Mouse (Mus musculus) v-Abl transformed pro-B cells (cell line): ENCODE results near the gene Megf8.

Experiments
- in situ Hi-C, 2 experiments: fragments of 400-800 bp; cut with MboI; formaldehyde crosslinking; loops; one replicate each; pipeline ENCODE4 v1.15.1; 2025; ENCODE audit not compliant: unreplicated experiment in 2 of 2

Gene Megf8

DNA sequence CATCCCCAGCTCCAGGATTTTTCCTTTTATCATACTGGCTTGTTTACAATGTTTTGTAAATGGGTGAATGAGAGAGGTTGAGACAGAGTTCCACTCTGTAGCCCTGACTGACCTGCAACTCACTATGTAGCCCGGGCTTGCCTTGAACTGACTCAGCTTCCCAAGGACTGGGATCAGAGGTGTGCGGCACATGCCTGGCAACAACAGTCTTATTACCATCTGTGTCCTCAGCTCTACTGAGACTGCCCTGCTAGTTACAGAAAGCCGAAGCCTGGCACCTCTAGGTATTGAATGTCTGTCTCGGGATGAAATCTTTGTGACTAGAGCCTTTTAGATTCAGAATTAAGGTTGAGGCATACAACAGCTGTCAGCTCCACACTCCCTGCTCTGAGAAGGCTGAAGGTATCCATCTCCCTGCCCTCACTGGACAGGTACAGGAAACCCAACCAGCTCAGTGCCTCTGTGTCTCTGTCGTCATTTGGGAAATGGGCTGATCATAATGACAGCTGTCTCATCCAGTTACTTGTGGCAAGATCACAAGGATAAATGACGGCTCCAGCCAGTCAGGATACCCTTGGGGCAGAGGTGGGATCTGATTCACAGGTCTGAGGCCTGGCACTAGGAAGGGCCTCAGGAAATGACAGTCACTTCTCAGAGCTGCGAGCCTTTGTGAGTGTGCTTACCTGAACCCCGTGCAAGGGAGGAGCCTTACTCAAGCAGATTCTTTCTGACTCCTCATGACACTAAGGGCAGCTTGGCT lies 76.7 kb downstream of the Megf8 start:
- in situ Hi-C loops: loop anchor here in 1 of 2 experiments (10.0 kb wide), 1 partner anchor 289 kb away; no protein-coding TSS in a partner anchor

GRCm38 (mm10) chr7:25394754-25395153 lies 77.8 kb downstream of the Megf8 start:
- in situ Hi-C loops: loop anchor here in 1 of 2 experiments (10.0 kb wide), 1 partner anchor 290 kb away; no protein-coding TSS in a partner anchor

- in situ Hi-C loops: loop anchor here in 1 of 2 experiments (10.0 kb wide), 1 partner anchor 290 kb away; no protein-coding TSS in a partner anchor
Observed at GRCm38 (mm10) chr7:25395186-25395557, 78.2 kb downstream of the Megf8 start.

- in situ Hi-C loops: loop anchor here in 1 of 2 experiments (10.0 kb wide), 1 partner anchor 291 kb away; no protein-coding TSS in a partner anchor
Observed at GRCm38 (mm10) chr7:25395558-25396521, 78.9 kb downstream of the Megf8 start.

- in situ Hi-C loops: loop anchor here in 1 of 2 experiments (10.0 kb wide), 1 partner anchor 292 kb away; no protein-coding TSS in a partner anchor
Observed at GRCm38 (mm10) chr7:25396621-25397020, 79.7 kb downstream of the Megf8 start.

DNA sequence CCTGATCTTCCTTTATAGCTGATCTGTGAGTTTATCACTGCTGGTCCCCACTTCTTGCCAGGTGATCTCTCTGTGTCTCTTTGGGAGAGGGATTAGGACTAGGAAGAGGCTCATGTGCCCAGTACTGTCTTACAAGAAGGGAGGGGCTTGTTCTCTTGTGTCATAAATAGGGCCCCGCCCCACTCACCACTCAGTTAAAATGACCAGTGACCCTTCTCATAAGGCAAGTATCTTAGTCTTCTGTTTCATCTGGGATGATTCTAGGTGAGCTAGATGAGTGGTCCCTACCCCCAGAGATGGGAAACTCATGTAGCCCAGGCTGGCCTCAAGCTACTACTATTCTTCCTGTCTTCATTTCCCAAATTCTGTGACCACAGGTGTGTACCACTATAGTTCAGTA lies 81.6 kb downstream of the Megf8 start, which contains the start of gene Lipe:
Gene Lipe (minus strand): TSS at position 101 of the 400 bp plus-strand sequence.
- in situ Hi-C loops: loop anchor here in 1 of 2 experiments (10.0 kb wide), 1 partner anchor 294 kb away; no protein-coding TSS in a partner anchor

DNA sequence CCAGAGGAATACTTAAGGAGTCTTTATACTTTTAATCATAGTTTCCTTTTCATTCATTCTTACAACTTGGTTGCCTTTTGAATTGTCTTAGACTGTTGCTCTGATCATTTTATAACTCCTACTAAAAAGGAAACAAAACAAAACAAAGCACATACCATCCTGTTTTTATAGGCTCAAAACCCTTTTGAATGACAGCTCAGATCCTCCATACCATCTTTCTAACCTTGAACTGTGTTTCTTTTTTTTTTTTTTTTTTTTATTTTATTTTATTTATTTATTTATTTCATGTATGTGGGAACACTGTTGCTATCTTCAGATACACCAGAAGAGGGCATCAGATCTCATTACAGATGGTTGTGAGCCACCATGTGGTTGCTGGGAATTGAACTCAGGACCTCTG lies 82.1 kb downstream of the Megf8 start:
- in situ Hi-C loops: loop anchor here in 1 of 2 experiments (10.0 kb wide), 1 partner anchor 294 kb away; no protein-coding TSS in a partner anchor

DNA sequence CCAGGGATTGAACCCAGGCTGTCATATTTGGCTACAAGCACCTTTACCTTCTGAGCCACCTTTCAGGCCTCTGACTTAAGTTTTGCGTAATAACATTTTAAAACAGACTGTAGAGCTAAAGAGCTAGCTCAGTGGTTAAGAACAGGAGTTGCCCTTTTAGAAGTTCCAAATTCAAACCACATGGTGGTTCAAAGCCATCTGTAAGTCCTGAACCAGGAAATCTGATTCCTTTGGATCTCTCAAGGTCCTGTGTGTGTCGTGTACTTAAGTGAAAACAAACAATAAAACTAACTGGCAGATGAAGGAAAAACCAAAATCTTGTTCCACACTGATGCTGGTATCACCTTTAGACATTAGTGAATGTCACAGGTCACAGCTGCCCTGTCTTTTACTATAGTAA lies 84.6 kb downstream of the Megf8 start:
- in situ Hi-C loops: loop anchor here (5.0 kb wide), 4 partner anchors 74 to 374 kb away; no protein-coding TSS in a partner anchor

GRCm38 (mm10) chr7:25401986-25402385 lies 85.0 kb downstream of the Megf8 start:
- in situ Hi-C loops: loop anchor here (5.0 kb wide), 4 partner anchors 75 to 375 kb away; no protein-coding TSS in a partner anchor

DNA sequence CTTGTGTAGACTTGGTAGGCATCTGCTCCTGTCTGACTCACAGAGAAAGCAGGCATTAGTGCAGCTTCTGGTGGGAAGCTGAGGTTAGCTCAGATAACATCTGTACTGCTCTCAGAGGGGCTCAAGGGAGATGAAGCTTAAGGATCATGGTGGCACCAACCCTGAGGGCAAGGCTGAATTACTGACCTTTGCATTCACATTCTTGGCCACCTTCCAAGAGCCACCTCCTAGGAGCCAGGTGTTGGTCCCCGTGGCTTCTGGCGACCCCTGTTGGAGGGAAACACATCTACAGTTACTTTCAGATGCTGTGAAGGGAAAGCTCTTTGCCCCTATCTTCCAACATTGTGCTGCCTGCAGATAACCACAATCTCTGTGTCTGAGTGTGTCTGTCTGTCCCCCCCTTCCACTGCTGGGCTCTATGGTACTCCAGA lies 85.7 kb downstream of the Megf8 start:
- in situ Hi-C loops: loop anchor here (5.0 kb wide), 4 partner anchors 75 to 375 kb away; no protein-coding TSS in a partner anchor

DNA sequence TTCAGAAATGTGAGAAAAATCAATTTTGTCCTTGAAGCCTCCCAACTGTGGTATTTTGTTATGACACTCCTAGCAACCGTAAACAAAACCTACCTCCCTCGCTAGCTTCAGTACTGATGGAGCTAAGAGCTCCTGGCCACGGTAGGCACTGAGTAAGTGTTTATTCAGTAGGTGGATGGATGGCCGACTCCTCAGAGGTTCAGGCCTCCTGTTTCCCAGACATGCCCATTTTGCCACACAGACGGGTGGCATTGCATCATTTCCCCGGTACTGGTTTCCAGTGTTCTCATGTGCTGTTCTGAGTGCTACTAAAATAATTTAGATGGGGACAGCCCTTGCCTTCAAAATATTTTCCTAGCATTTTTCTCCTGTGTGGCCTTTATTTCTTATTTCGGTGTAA lies 89.5 kb downstream of the Megf8 start:
- in situ Hi-C loops: no loop called here

DNA sequence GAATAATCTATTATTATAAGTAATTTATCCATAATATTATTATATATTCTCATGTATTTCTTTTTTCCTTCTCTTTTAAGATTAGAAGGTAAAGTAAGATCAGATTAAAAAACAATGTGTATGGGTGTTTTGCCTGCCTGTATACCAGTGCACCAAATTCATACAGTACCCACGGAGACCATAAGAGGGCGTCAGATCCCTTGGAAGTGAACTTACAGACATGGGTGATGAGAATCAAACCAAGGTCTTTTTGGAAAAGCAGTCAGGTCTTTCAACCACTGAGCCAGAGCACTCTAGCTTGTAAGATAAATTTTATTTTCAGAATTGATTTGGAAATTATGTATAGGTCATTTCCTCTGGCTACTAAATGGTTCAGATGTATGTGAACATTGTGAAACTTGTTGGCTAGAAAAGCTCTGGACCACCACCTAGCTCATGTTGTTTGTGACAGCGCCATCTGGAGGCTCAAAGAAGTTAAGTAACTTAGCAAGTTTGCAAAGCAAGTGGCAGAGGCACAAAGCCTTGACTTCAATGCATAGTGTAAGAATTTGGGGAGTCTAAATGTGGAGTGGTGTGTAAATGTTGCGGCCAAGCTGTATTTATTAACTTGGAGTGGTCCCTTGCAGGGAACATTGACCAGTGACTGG lies 92.3 kb downstream of the Megf8 start:
- in situ Hi-C loops: no loop called here

DNA sequence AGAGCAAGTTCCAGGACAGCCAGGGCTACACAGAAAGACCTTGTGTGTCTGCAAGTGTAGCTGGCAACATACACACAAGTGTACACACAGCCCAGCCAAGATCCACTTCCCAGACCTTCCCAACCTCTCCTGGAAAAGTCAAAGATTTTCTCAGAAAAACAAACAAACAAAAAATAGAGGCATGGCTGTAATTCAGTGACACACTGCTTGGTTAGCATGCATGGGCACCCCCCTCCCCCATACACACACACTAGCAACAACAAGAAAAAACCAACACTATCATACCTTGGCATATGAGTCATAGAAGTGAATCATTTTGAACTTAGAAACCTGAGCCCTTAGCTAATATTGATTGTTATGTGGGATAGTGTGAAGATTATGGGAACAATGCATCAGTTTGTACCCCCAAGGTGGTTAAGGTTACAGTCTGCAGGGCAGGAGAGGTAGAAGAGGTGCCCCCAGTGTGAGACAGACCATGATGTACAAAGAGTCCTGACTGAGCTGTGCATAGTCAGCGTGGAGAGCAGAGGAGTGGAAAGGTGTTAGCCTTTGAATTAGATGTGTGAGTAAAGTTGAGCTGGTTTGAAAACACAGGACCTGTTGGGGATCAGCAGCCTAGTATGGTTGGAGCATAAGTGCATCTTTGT lies 94.1 kb downstream of the Megf8 start:
- in situ Hi-C loops: no loop called here

DNA sequence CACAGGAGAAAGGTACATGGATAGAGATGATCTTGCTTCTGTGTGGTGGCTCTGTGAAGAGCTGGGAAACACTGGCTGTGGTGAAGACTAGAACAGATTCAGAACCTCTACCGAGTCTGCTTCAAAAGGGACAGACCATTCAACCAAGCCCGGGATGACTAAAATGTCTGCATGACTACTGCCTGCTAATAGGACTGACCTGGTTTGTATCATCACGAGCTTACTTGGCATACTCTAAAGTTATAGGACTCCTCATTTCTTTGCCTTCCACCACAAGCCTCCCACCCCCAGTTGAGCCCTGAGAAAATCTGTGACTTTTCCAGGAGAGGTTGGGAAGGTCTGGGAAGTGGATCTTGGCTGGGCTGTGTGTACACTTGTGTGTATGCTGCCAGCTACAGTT lies 94.9 kb downstream of the Megf8 start:
- in situ Hi-C loops: no loop called here

GRCm38 (mm10) chr7:25412833-25413441 lies 96.0 kb downstream of the Megf8 start, which contains the start of gene Cxcl17:
Gene Cxcl17 (minus strand): TSS chr7:25412886.
- in situ Hi-C loops: no loop called here
